Comparison of ENCODE assay signal across 7 mouse cellular contexts in genomic region chr13:100491623-100492022, GRCm38 (mm10). TPM values are rescaled to one million over a fixed set of nuclear protein-coding genes. Genes with fewer than 3 reads are reported as not detected.
DNase-seq lines count a peak whose midpoint lies in the region; ATAC-seq and TF ChIP-seq lines count a peak whose summit lies in the region.

No protein-coding gene starts in this region.

- peak overlapping the region; percentile 68 for H3K4me2 ChIP-seq in lung, postnatal 0 days (replicated peaks; ENCODE audit: low read depth, low read length)
- H3K4me2 ChIP-seq in forebrain, embryonic 12.5 days: peak overlapping the region; percentile 64
- H3K4me2 ChIP-seq in limb, embryonic 14.5 days (replicated peaks; ENCODE audit: low read depth, low read length, severe bottlenecking): peak overlapping the region; percentile 67
- peak overlapping the region; percentile 63 for H3K4me2 ChIP-seq in stomach, embryonic 15.5 days

- DNase-seq in lung, postnatal 0 days (ENCODE audit: low spot score): no peak
- no peak for DNase-seq in lung, adult 18-20 months
- DNase-seq in limb, embryonic 14.5 days (ENCODE audit: low spot score): no peak
- DNase-seq in thymus, postnatal 10 days (ENCODE audit: low spot score in 2 of 2): no peak
- DNase-seq in cerebellum, adult 9-11 months: no peak

- peak overlapping the region; percentile 55 for H3K4me3 ChIP-seq in lung, postnatal 0 days (ENCODE audit: low read depth, low read length)
- peak overlapping the region; percentile 92 for H3K4me3 ChIP-seq in forebrain, embryonic 12.5 days (replicated peaks)
- H3K4me3 ChIP-seq in limb, embryonic 14.5 days (replicated peaks; ENCODE audit: low read length): peak overlapping the region; percentile 94
- H3K4me3 ChIP-seq in stomach, embryonic 15.5 days (replicated peaks): peak overlapping the region; percentile 94

- no peak for TF ChIP-seq CTCF in lung, postnatal 0 days (IDR thresholded peaks at IDR 0.05)

- TF ChIP-seq EP300 in lung, postnatal 0 days (IDR thresholded peaks at IDR 0.05): no peak

- no peak for ATAC-seq in lung, postnatal 0 days
- ATAC-seq in forebrain, embryonic 12.5 days (ENCODE audit: low FRiP score): peak; percentile 5; the same call in 1 of the 2 replicates
- ATAC-seq in limb, embryonic 14.5 days (ENCODE audit: low FRiP score, low read depth): no peak
- no peak for ATAC-seq in stomach, embryonic 15.5 days (ENCODE audit: insufficient read depth, low FRiP score, low read depth)

- 18% methylated on average over 6 of the region's 6 CpGs for WGBS in lung, postnatal 0 days
- 17% methylated on average over 6 of the region's 6 CpGs for WGBS in forebrain, embryonic 12.5 days
- WGBS in limb, embryonic 14.5 days: 16% methylated on average over 6 of the region's 6 CpGs
- WGBS in stomach, embryonic 15.5 days: 13% methylated on average over 6 of the region's 6 CpGs

- H3K36me3 ChIP-seq in lung, postnatal 0 days (ENCODE audit: insufficient read depth, low read length): peaks cover 4% of the 10 kb centered on the region; the same call in 1 of the 2 replicates
- peaks cover 27% of the 10 kb centered on the region for H3K36me3 ChIP-seq in forebrain, embryonic 12.5 days (replicated peaks)
- peaks cover 32% of the 10 kb centered on the region for H3K36me3 ChIP-seq in limb, embryonic 14.5 days (ENCODE audit: control insufficient read depth, insufficient read depth, low read length)
- H3K36me3 ChIP-seq in stomach, embryonic 15.5 days: peaks cover 3% of the 10 kb centered on the region; the same call in 1 of the 2 replicates

- H3K27me3 ChIP-seq in lung, postnatal 0 days (replicated peaks; ENCODE audit: insufficient read depth, low read length): no peaks in the 10 kb centered on the region
- H3K27me3 ChIP-seq in forebrain, embryonic 12.5 days: no peaks in the 10 kb centered on the region
- H3K27me3 ChIP-seq in limb, embryonic 14.5 days (ENCODE audit: control insufficient read depth, insufficient read depth, low read length): no peaks in the 10 kb centered on the region
- H3K27me3 ChIP-seq in stomach, embryonic 15.5 days (replicated peaks): no peaks in the 10 kb centered on the region

- H3K9ac ChIP-seq in lung, postnatal 0 days (replicated peaks; ENCODE audit: low read depth): peak overlapping the region; percentile 39
- peak overlapping the region; percentile 83 for H3K9ac ChIP-seq in forebrain, embryonic 12.5 days
- H3K9ac ChIP-seq in limb, embryonic 14.5 days (ENCODE audit: low read depth, low read length, severe bottlenecking): peak overlapping the region; percentile 84
- H3K9ac ChIP-seq in stomach, embryonic 15.5 days: peak overlapping the region; percentile 86

- no peaks in the 10 kb centered on the region for H3K9me3 ChIP-seq in lung, postnatal 0 days (ENCODE audit: low read length)
- no peaks in the 10 kb centered on the region for H3K9me3 ChIP-seq in forebrain, embryonic 12.5 days
- no peaks in the 10 kb centered on the region for H3K9me3 ChIP-seq in limb, embryonic 14.5 days (ENCODE audit: control insufficient read depth, low read length)
- no peaks in the 10 kb centered on the region for H3K9me3 ChIP-seq in stomach, embryonic 15.5 days

- H3K4me1 ChIP-seq in lung, postnatal 0 days (ENCODE audit: insufficient read depth, low read depth, low read length): no peaks in the 10 kb centered on the region; the same call in 1 of the 2 replicates
- H3K4me1 ChIP-seq in forebrain, embryonic 12.5 days: peaks cover 13% of the 10 kb centered on the region
- H3K4me1 ChIP-seq in limb, embryonic 14.5 days (ENCODE audit: control insufficient read depth, insufficient read depth, low read length): no peaks in the 10 kb centered on the region
- peaks cover 9% of the 10 kb centered on the region; the same call in 1 of the 2 replicates for H3K4me1 ChIP-seq in stomach, embryonic 15.5 days

- TF ChIP-seq POLR2A in limb, embryonic 14.5 days (IDR thresholded peaks at IDR 0.05; ENCODE audit: borderline replicate concordance, extremely low read depth, insufficient read depth, insufficient read length): no peak

- H3K27ac ChIP-seq in lung, postnatal 0 days (ENCODE audit: low read length): 0 out of 2 replicates have a peak overlapping the region, but pooled peaks have one; percentile 17
- no peak overlapping the region; the same call in 1 of the 2 replicates for H3K27ac ChIP-seq in forebrain, embryonic 12.5 days
- H3K27ac ChIP-seq in limb, embryonic 14.5 days (replicated peaks; ENCODE audit: low read depth, low read length): peak overlapping the region; percentile 84; the same call in 1 of the 2 replicates
- 0 out of 2 replicates have a peak overlapping the region, but pooled peaks have one; percentile 86 for H3K27ac ChIP-seq in stomach, embryonic 15.5 days

RNA-seq across cellular contexts. Expression of gene Gtf2h2, which starts 0.8 kb away (rescaled TPM):
- 22.9 and 35.5 TPM in 2 replicates for polyA plus RNA-seq in lung, postnatal 0 days (2015; fragmentation: Nextera tagmentation; extraction: Ambion mirVana)
- 76.9 and 77.1 TPM in 2 replicates for polyA plus RNA-seq in forebrain, embryonic 12.5 days (2016; fragmentation: Nextera tagmentation; extraction: Ambion mirVana)
- polyA plus RNA-seq in limb, embryonic 14.5 days (2012; rRNA removed): 95.3 and 102 TPM in 2 replicates
- 62.6 and 62.9 TPM in 2 replicates for polyA plus RNA-seq in limb, embryonic 14.5 days (2014; fragmentation: Nextera tagmentation; extraction: Ambion mirVana)
- 62.0 and 66.9 TPM in 2 replicates for polyA plus RNA-seq in stomach, embryonic 15.5 days (2015; fragmentation: Nextera tagmentation; extraction: Ambion mirVana)

RNA-seq across cellular contexts. Expression of gene Naip1, which starts 39.0 kb away (rescaled TPM):
- polyA plus RNA-seq in lung, postnatal 0 days (2015; fragmentation: Nextera tagmentation; extraction: Ambion mirVana): not detected in 2 replicates
- not detected in 2 replicates for polyA plus RNA-seq in forebrain, embryonic 12.5 days (2016; fragmentation: Nextera tagmentation; extraction: Ambion mirVana)
- 0.01 TPM in 2 replicates for polyA plus RNA-seq in limb, embryonic 14.5 days (2012; rRNA removed)
- not detected in 2 replicates for polyA plus RNA-seq in limb, embryonic 14.5 days (2014; fragmentation: Nextera tagmentation; extraction: Ambion mirVana)
- 0.82 and 1.4 TPM in 2 replicates for polyA plus RNA-seq in stomach, embryonic 15.5 days (2015; fragmentation: Nextera tagmentation; extraction: Ambion mirVana)
